Mouse (Mus musculus): ENCODE measurements around the gene Gabpb2. TPM values are rescaled to one million over a fixed set of nuclear protein-coding genes. Genes with fewer than 3 reads are reported as not detected.
"Not testable (repeated sequence)": the region's sequence is repeated elsewhere in the genome, so short reads cannot be mapped to it uniquely, and the experiment has no call there.

The Gabpb2 gene
- polyA plus RNA-seq, 1 experiment from 2014 or later = 13.5 TPM

DNA sequence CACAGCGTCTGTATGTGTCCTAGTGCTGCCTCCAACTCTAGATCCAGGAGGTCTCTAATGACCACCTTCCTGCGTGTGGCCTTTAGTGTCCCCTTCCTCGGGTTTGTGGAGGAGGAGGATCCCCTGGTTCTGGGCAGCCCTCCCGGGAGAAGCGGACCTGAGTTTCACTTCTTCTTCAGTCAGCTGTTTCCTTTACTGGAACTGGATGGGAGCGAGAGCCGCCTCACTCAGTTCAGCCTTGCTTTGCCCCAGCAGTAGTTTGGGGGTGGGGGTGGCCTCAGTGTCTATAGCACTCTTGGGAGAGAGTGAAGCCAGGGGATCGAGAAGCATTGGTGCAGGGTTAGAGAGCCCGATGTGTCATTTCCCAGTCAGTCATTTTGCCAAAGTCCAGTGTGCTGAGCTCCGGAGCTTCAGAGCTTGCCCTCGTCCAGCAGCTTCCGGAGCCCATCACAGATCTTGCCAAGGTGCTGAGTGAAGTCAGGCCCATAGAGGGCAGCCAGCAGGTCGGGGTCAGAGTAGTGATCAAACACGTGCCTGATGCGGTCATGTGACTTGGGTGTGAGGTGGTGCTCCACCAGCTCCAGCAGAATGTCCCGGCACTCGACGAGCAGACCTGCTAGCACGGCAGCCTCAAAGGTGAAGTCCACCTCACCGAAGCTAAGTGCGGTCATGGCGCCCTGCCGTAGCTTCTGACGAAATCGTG is 78.0 kb downstream of the Gabpb2 start:
- 43% methylated on average over 25 of the region's 25 CpGs for WGBS (ENCODE audit: missing documents)
- Histone ChIP-seq H3K4me3 (ENCODE audit: inconsistent target) (peak overlapping the region; percentile 71; the same call in 1 of the 2 replicates), H3K27ac (peak overlapping the region; percentile 90), H3K36me3 (ENCODE audit: inconsistent target) (no peaks in the 10 kb centered on the region; the same call in 1 of the 2 replicates), H3K79me2 (ENCODE audit: inconsistent target) (peaks cover 50% of the 10 kb centered on the region)

DNA sequence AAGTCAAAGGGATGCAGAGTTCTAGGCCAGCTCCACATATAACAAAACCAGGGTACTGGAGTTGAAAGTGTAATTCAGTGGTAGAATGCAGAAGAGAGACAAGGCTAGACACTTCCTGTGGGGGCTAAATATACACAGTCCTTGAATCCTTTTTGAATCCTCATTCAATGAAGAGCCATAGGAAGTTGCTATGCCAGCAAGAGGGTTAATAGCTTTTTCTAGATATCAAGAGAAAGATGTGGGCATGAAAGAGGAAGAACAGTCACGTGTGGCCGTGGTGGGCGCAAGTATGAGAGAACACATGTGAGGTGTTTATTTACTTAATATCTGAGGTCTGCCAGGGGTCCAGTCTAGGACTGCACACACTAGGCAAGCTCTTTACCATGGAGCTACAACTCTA is 81.4 kb downstream of the Gabpb2 start:
- Histone ChIP-seq H3K36me3 (ENCODE audit: inconsistent target) (peaks cover 8% of the 10 kb centered on the region; the same call in 1 of the 2 replicates), H3K4me3 (ENCODE audit: inconsistent target) (no peak overlapping the region), H3K79me2 (ENCODE audit: inconsistent target) (peaks cover 45% of the 10 kb centered on the region), H3K27ac (peak overlapping the region; percentile 92)
- WGBS (ENCODE audit: missing documents) = 2% methylated on average over 3 of the region's 3 CpGs

DNA sequence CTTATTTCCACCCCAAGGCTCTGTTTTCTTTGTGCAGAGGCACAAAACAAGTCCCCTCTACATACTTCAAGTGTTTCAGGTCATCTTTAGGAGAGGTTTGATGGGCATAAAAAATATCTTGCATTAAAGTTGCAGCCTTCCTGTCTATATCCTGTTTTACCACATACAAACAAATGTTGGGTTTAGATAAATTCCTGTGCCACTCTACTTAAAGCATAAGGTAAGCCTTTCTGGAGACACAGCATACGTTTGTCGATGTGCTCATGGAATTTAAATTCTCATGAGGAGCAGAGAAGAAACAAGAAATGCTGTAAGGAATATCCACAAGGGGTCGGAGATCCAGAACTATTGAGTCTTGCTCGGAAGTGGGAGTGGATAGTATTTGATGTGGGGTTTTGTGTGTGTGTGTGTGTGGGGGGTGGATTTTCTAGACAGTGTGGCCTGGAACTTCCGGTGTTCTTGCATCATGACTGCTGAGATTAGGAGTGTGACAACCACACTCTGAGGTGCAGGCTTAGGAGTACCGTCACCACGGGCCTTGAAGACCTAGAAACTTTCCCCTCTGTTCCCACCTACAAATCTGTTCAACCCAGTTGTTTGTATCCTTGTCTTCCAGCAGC is 82.2 kb downstream of the Gabpb2 start:
- peak overlapping the region; percentile 92 for H3K27ac ChIP-seq
- H3K36me3 ChIP-seq (ENCODE audit: inconsistent target) = peaks cover 13% of the 10 kb centered on the region; the same call in 1 of the 2 replicates
- WGBS (ENCODE audit: missing documents) = 5% methylated on average over 7 of the region's 7 CpGs
- peaks cover 37% of the 10 kb centered on the region for H3K79me2 ChIP-seq (ENCODE audit: inconsistent target)
- H3K4me3 ChIP-seq (ENCODE audit: inconsistent target) = peak overlapping the region; percentile 33

DNA sequence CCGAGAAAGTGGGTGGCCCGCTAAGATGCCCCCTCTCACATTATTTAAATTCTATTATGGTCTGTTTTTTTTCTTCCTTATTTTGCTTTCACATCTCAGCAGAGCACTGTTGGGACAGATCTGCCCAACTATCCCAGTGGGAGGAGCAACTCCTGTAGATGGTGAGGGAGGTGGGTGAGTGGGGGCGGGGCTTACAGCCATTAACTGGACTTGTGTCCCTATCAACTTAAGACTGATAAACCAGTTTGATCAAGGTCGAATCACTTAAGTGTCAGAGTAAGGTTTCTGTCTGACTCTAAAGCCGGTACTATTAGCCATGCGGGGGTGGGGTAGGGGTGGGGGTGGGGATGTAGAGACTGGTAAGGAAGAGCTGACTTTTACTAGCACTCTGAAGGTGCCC is 82.7 kb downstream of the Gabpb2 start:
- peaks cover 16% of the 10 kb centered on the region; the same call in 1 of the 2 replicates for H3K36me3 ChIP-seq (ENCODE audit: inconsistent target)
- peak overlapping the region; percentile 92 for H3K27ac ChIP-seq
- peaks cover 32% of the 10 kb centered on the region for H3K79me2 ChIP-seq (ENCODE audit: inconsistent target)
- H3K4me3 ChIP-seq (ENCODE audit: inconsistent target) = peak overlapping the region; percentile 33
- 0% methylated on average over 6 of the region's 6 CpGs for WGBS (ENCODE audit: missing documents)

DNA sequence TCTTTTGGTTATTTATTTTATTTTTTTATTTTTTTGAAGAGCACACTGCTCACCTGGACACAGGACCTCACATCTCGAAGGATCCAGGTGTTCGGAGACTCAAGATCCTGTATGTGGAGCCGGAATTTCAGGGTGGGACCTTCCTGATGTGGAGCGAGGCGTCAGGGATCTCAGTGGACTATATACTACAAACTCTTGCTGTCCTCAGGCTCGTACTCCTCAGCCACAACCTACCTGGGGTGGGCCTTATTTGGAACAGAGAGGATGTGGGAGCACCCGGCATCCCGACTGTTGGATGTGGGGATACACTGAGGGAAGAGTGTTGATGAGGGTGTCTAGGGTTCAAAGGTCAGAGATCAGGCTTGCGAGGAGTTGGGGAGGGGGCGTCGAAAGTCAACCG is 83.6 kb downstream of the Gabpb2 start:
- Histone ChIP-seq H3K79me2 (ENCODE audit: inconsistent target) (peaks cover 23% of the 10 kb centered on the region), H3K36me3 (ENCODE audit: inconsistent target) (peaks cover 25% of the 10 kb centered on the region; the same call in 1 of the 2 replicates), H3K4me3 (ENCODE audit: inconsistent target) (peak overlapping the region; percentile 83; the same call in 1 of the 2 replicates)
- WGBS (ENCODE audit: missing documents) = no CpG with 5 or more reads among the region's 12 CpGs
- H3K27ac ChIP-seq = not testable (repeated sequence)

DNA sequence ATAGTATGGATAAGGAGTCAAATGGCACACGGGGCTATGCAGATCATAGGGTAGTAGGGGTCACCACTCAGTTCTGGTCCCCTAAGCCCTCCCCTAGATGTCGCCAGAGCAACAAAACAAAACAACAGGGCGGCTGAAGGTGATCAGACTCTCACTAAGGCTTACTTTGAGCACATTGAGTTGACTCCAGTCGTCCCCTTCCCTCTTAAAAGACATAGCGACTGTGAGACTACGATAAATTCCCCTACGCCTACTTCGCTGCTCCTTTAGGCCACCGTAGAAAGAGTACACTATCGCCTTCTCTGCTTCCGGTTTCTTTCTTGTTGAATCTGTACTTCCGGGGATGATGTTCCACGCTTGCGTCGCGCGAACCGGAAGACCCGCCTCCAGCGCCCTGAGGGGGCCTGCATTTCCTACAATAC is 84.0 kb downstream of the Gabpb2 start, which contains the start of the genes Scnm1 and Lysmd1:
Gene Scnm1, minus strand, starts transcription at position 332 of the 422 bp plus-strand sequence.
Gene Lysmd1, plus strand, starts transcription at position 409 of the 422 bp plus-strand sequence.
- Histone ChIP-seq H3K27ac (peak within 1 kb of the TSS; percentile 92), H3K4me3 (ENCODE audit: inconsistent target) (peak within 1 kb of the TSS; percentile 83), H3K36me3 (ENCODE audit: inconsistent target) (peaks cover 29% of the 10 kb centered on the region; the same call in 1 of the 2 replicates), H3K79me2 (ENCODE audit: inconsistent target) (peaks cover 22% of the 10 kb centered on the region)
- WGBS (ENCODE audit: missing documents) = 0% methylated on average over 18 of the region's 20 CpGs

- Histone ChIP-seq H3K27ac (peak overlapping the region; percentile 71), H3K79me2 (ENCODE audit: inconsistent target) (peaks cover 20% of the 10 kb centered on the region), H3K36me3 (ENCODE audit: inconsistent target) (peaks cover 29% of the 10 kb centered on the region; the same call in 1 of the 2 replicates), H3K4me3 (ENCODE audit: inconsistent target) (peak overlapping the region; percentile 83)
- WGBS (ENCODE audit: missing documents) = 40% methylated on average over 9 of the region's 11 CpGs
Measured at GRCm38 (mm10) chr3:95133176-95133575, 84.5 kb downstream of the Gabpb2 start.

DNA sequence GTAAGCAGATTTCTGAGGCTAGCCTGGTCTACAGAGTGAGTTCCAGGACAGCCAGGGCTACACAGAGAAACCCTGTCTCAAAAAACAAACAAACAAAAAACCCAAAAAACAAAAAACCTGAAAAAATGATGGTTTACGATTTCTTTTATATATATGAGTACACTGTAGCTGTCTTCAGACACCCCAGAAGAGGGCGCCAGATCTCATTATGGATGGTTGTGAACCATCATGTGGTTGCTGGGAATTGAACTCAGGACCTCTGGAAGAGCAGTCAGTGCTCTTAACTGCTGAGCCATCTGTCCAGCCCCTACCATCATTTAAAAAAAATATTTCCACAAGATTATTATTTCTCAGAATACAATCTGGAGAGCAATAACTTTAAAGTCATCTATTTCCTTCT is 85.3 kb downstream of the Gabpb2 start:
- H3K36me3 ChIP-seq (ENCODE audit: inconsistent target) = peaks cover 29% of the 10 kb centered on the region; the same call in 1 of the 2 replicates
- H3K79me2 ChIP-seq (ENCODE audit: inconsistent target) = peaks cover 14% of the 10 kb centered on the region; the same call in 1 of the 2 replicates
- not testable (repeated sequence) for H3K27ac ChIP-seq; H3K4me3 ChIP-seq (ENCODE audit: inconsistent target)
- WGBS (ENCODE audit: missing documents) = 100% methylated on average over 2 of the region's 2 CpGs

Other genes starting within 250 kb of the Gabpb2 start
- gene Pi4kb, start 243.2 kb downstream of the Gabpb2 start, polyA plus RNA-seq (2018) = 39.8 to 61.5 TPM (median 51.3 TPM) in 3 replicates
- 8.3 to 8.9 TPM (median 8.9 TPM) in 3 replicates for gene Zfp687, start 202.5 kb downstream of the Gabpb2 start, polyA plus RNA-seq (2018)
- gene Psmd4, start 175.3 kb downstream of the Gabpb2 start, polyA plus RNA-seq (2018) = 102 to 143 TPM (median 138 TPM) in 3 replicates
- 16.2 to 19.1 TPM (median 17.0 TPM) in 3 replicates for gene Pip5k1a, start 111.0 kb downstream of the Gabpb2 start, polyA plus RNA-seq (2018)
- gene Vps72, start 106.9 kb downstream of the Gabpb2 start, polyA plus RNA-seq (2018) = 43.0 to 54.7 TPM (median 43.9 TPM) in 3 replicates
- not detected in 3 replicates for gene Tmod4, start 93.4 kb downstream of the Gabpb2 start, polyA plus RNA-seq (2018)
- gene Scnm1, start 83.9 kb downstream of the Gabpb2 start, polyA plus RNA-seq (2018) = 24.9 to 62.9 TPM (median 34.6 TPM) in 3 replicates
- gene Lysmd1, start 83.8 kb downstream of the Gabpb2 start, polyA plus RNA-seq (2018) = 3.6 to 5.0 TPM (median 5.0 TPM) in 3 replicates
- gene Tnfaip8l2, start 75.6 kb downstream of the Gabpb2 start, polyA plus RNA-seq (2018) = 63.7 to 188 TPM (median 64.6 TPM) in 3 replicates
- gene Sema6c, start 57.5 kb downstream of the Gabpb2 start, polyA plus RNA-seq (2018) = 0.09 to 0.48 TPM in 2 of 3 replicates, not detected in the other
- gene Cdc42se1, start 10.8 kb upstream of the Gabpb2 start, polyA plus RNA-seq (2018) = 76.1 to 100 TPM (median 91.6 TPM) in 3 replicates
- 13.2 to 18.6 TPM (median 17.4 TPM) in 3 replicates for gene Mllt11, start 14.3 kb upstream of the Gabpb2 start, polyA plus RNA-seq (2018)
- gene Gm128, start 23.7 kb upstream of the Gabpb2 start, polyA plus RNA-seq (2018) = 0.16 to 0.29 TPM in 2 of 3 replicates, not detected in the other
- gene Bnipl, start 33.3 kb upstream of the Gabpb2 start, polyA plus RNA-seq (2018) = not detected in 3 replicates
- 99.7 to 130 TPM (median 126 TPM) in 3 replicates for gene Mindy1, start 63.4 kb upstream of the Gabpb2 start, polyA plus RNA-seq (2018)
- gene Prune1, start 64.2 kb upstream of the Gabpb2 start, polyA plus RNA-seq (2018) = 16.7 to 27.9 TPM (median 19.2 TPM) in 3 replicates
- gene Anxa9, start 89.3 kb upstream of the Gabpb2 start, polyA plus RNA-seq (2018) = 4.7 to 5.1 TPM (median 4.8 TPM) in 3 replicates
- 216 to 338 TPM (median 252 TPM) in 3 replicates for gene Cers2, start 96.9 kb upstream of the Gabpb2 start, polyA plus RNA-seq (2018)
- 27.7 to 32.3 TPM (median 28.3 TPM) in 3 replicates for gene Setdb1, start 139.3 kb upstream of the Gabpb2 start, polyA plus RNA-seq (2018)
- gene 4930558C23Rik, start 184.9 kb upstream of the Gabpb2 start, polyA plus RNA-seq (2018) = not detected in 3 replicates
- gene Arnt, start 216.5 kb upstream of the Gabpb2 start, polyA plus RNA-seq (2018) = 32.7 to 36.0 TPM (median 33.6 TPM) in 3 replicates

All from macrophage (primary cell).